Mouse (Mus musculus) G1E (cell line): ENCODE results near the gene Flt1. TPM values are rescaled to one million over a fixed set of nuclear protein-coding genes. Genes with fewer than 3 reads are reported as not detected.

Experiments used
- ATAC-seq: 2 replicates; pipeline ENCODE4 v1.8.0; 2016; ENCODE audit warnings: mild to moderate bottlenecking; ENCODE audit not compliant: insufficient number of reproducible peaks, poor library complexity, low FRiP score, severe bottlenecking; ENCODE audit errors: extremely low read depth
- DNase-seq: peaks from one replicate; pipeline ENCODE4 v3.0.0; 2012; ENCODE audit warnings: low spot score
- H3K27me3 ChIP-seq: 2 replicates; pipeline ENCODE4 v1.6.1; 2012; ENCODE audit warnings: mild to moderate bottlenecking, low read length, inconsistent platforms; ENCODE audit not compliant: insufficient read depth
- H3K36me3 ChIP-seq: replicated peaks from 2 replicates; pipeline ENCODE3; 2012; ENCODE audit warnings: mild to moderate bottlenecking, inconsistent platforms
- H3K4me1 ChIP-seq: 2 replicates; pipeline ENCODE4 v1.6.1; 2012; ENCODE audit warnings: low read depth, low read length, inconsistent platforms, mixed read lengths; ENCODE audit not compliant: insufficient read depth
- H3K4me3 ChIP-seq: 2 replicates; pipeline ENCODE4 v1.5.1; 2012; ENCODE audit warnings: low read depth, mild to moderate bottlenecking, inconsistent platforms, low read length, moderate library complexity, mixed read lengths
- H3K9me3 ChIP-seq: replicated peaks from 2 replicates; pipeline ENCODE4 v1.6.1; 2012; ENCODE audit warnings: inconsistent platforms
- CTCF ChIP-seq: IDR thresholded peaks from 2 replicates; pipeline ENCODE4 v1.5.1; 2012; ENCODE audit warnings: low read depth, low read length, inconsistent platforms, mixed read lengths
- GATA1 ChIP-seq: IDR thresholded peaks from 2 replicates; pipeline ENCODE4 v1.6.1; 2012; ENCODE audit warnings: borderline replicate concordance, low read length, inconsistent platforms, mixed read lengths
- GATA2 ChIP-seq: IDR thresholded peaks from 2 replicates; pipeline ENCODE4 v1.6.1; 2012; ENCODE audit warnings: low read depth, low read length, inconsistent platforms, borderline replicate concordance
- POLR2AphosphoS5 ChIP-seq: IDR thresholded peaks from 2 replicates; pipeline ENCODE4 v1.6.1; 2012; ENCODE audit warnings: low read depth, low read length, inconsistent platforms; ENCODE audit not compliant: insufficient replicate concordance
- TAL1 ChIP-seq: conservative IDR thresholded peaks from 2 replicates; pipeline ENCODE4 v1.6.1; 2012; ENCODE audit warnings: low read depth, low read length, inconsistent platforms, mixed read lengths
- polyA plus RNA-seq: library from polyadenylated mRNA; stranded (reverse); fragments of >175 nt; gene quantifications from 2 replicates; pipeline ENCODE4 v1.2.3, GENCODE M21; 2012
- total RNA-seq, 2 experiments: library from RNA; stranded (forward) in 1 of 2; stranded (reverse) in 1 of 2; fragments of 200-1000 nt in 1 of 2; fragments of >200 nt in 1 of 2; fragmentation: Nextera tagmentation in 1 of 2; gene quantifications; 2 replicates each; pipeline ENCODE4 v1.2.3; 2014 to 2017

The Flt1 gene
- 0.15 TPM in 1 of 2 replicates, not detected in the other for total RNA-seq (2014; fragmentation: Nextera tagmentation)
- 0.06 and 0.33 TPM in 2 replicates for total RNA-seq (2017)
- polyA plus RNA-seq: 0.03 and 0.04 TPM in 2 replicates

- no peaks in the 10 kb centered on the region for H3K4me1 ChIP-seq
- peaks cover 44% of the 10 kb centered on the region for H3K27me3 ChIP-seq
- ATAC-seq: no peak
- TF ChIP-seq GATA1: no peak
- TF ChIP-seq GATA2: no peak
- no peak for TF ChIP-seq POLR2AphosphoS5
- TF ChIP-seq TAL1: no peak
- no peak for TF ChIP-seq CTCF
- H3K9me3 ChIP-seq: peaks cover 16% of the 10 kb centered on the region
- H3K4me3 ChIP-seq: no peak within 1 kb of the TSS
- H3K36me3 ChIP-seq: no peaks in the 10 kb centered on the region
- DNase-seq: no peak
Measured at GRCm38 (mm10) chr5:147725831-147726700, at the start of gene Flt1. Gene Flt1 (minus strand): TSS chr5:147726011.

GRCm38 (mm10) chr5:147775222-147775621 lies 49.4 kb upstream of the Flt1 start:
- TF ChIP-seq TAL1 (no peak), CTCF (no peak), POLR2AphosphoS5 (no peak), GATA2 (no peak), GATA1 (no peak)
- no peak overlapping the region for H3K4me3 ChIP-seq
- DNase-seq: no peak
- no peaks in the 10 kb centered on the region; the same call in 1 of the 2 replicates for H3K27me3 ChIP-seq
- no peak for ATAC-seq
- H3K9me3 ChIP-seq: peaks cover 4% of the 10 kb centered on the region; the same call in 1 of the 2 replicates
- H3K4me1 ChIP-seq: no peaks in the 10 kb centered on the region
- no peaks in the 10 kb centered on the region for H3K36me3 ChIP-seq

GRCm38 (mm10) chr5:147769918-147770317 lies 44.1 kb upstream of the Flt1 start:
- H3K4me3 ChIP-seq: no peak overlapping the region
- no peak for ATAC-seq
- no peaks in the 10 kb centered on the region; the same call in 1 of the 2 replicates for H3K27me3 ChIP-seq
- H3K36me3 ChIP-seq: no peaks in the 10 kb centered on the region
- peaks cover 4% of the 10 kb centered on the region; the same call in 1 of the 2 replicates for H3K9me3 ChIP-seq
- H3K4me1 ChIP-seq: no peaks in the 10 kb centered on the region
- no peak for DNase-seq
- no peak for TF ChIP-seq GATA2
- no peak for TF ChIP-seq TAL1
- no peak for TF ChIP-seq POLR2AphosphoS5
- no peak for TF ChIP-seq CTCF
- no peak for TF ChIP-seq GATA1

GRCm38 (mm10) chr5:147764061-147764460 lies 38.2 kb upstream of the Flt1 start:
- TF ChIP-seq GATA2 (no peak), CTCF (no peak), POLR2AphosphoS5 (no peak), TAL1 (no peak)
- no peak for ATAC-seq
- no peaks in the 10 kb centered on the region for H3K4me1 ChIP-seq

GRCm38 (mm10) chr5:147761984-147762383 lies 36.2 kb upstream of the Flt1 start:
- H3K27me3 ChIP-seq: no peaks in the 10 kb centered on the region
- H3K36me3 ChIP-seq: no peaks in the 10 kb centered on the region
- H3K4me3 ChIP-seq: no peak overlapping the region
- ATAC-seq (no peak), DNase-seq (no peak)
- H3K9me3 ChIP-seq: no peaks in the 10 kb centered on the region
- TF ChIP-seq POLR2AphosphoS5 (no peak), GATA1 (no peak), CTCF (no peak), GATA2 (no peak), TAL1 (no peak)
- H3K4me1 ChIP-seq: peaks cover 8% of the 10 kb centered on the region

More at GRCm38 (mm10) chr5:147764061-147764460, 38.2 kb upstream of the Flt1 start:
- Histone ChIP-seq H3K9me3 (no peaks in the 10 kb centered on the region), H3K4me3 (no peak overlapping the region), H3K36me3 (no peaks in the 10 kb centered on the region), H3K27me3 (no peaks in the 10 kb centered on the region)
- no peak for DNase-seq

- Histone ChIP-seq H3K4me1 (peaks cover 8% of the 10 kb centered on the region), H3K4me3 (no peak overlapping the region), H3K27me3 (no peaks in the 10 kb centered on the region), H3K36me3 (no peaks in the 10 kb centered on the region), H3K9me3 (no peaks in the 10 kb centered on the region)
- TF ChIP-seq POLR2AphosphoS5 (no peak), CTCF (no peak), TAL1 (no peak), GATA1 (no peak), GATA2 (no peak)
- DNase-seq (no peak), ATAC-seq (no peak)
Measured at GRCm38 (mm10) chr5:147761275-147761674, 35.5 kb upstream of the Flt1 start.
